Mouse (Mus musculus): Measurements from ENCODE around the gene Skap1.

Gene Skap1

GRCm38 (mm10) chr11:96463986-96464715 is at the start of gene Skap1:
Skap1 (plus strand) TSS chr11:96464593.
- peak; percentile 82 for DNase-seq (ENCODE audit: low read depth)

- DNase-seq (ENCODE audit: low read depth) = no peak
Measured at GRCm38 (mm10) chr11:96421074-96421473, 43.3 kb upstream of the Skap1 start.

DNA sequence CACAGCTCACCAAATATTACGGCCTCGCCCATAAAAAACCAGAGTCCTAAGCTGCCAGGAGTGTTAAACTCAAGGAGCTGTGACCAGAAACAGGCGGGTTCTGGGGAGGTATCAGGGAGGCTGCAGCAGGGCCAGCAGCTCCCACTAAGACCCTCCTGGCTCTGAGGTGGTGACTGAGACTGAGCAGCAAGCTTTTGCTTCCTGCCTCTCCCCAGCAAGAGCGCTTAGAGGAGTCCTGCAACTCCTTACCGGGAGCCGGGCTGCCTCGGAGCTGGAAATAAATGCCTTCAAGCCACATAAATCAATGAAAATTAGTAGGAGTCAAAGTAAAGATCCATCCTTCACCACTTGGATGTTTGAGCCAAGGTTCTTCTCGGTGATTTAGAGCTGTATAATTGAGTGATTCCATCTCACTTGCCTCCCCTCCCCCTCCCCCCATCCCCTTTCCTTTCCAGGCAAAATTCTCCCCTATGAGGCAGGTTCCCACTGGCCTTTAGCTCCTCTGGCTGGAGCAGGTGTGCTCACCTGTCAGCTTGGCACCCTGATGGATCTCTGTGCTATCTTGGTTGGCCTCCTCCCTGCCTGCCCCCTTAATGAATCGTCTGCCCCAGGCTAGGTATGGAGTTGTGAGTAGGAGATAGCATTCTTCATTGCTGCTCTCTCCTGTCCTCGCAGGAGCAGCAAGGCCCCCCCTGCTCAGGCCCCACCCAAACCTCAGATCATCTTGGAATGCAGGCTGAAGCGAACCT is 42.7 kb upstream of the Skap1 start:
- DNase-seq (ENCODE audit: low read depth) = no peak

- DNase-seq (ENCODE audit: low read depth) = peak; percentile 46
Measured at GRCm38 (mm10) chr11:96425193-96425592, 39.2 kb upstream of the Skap1 start.

GRCm38 (mm10) chr11:96426191-96426590 is 38.2 kb upstream of the Skap1 start:
- no peak for DNase-seq (ENCODE audit: low read depth)

DNA sequence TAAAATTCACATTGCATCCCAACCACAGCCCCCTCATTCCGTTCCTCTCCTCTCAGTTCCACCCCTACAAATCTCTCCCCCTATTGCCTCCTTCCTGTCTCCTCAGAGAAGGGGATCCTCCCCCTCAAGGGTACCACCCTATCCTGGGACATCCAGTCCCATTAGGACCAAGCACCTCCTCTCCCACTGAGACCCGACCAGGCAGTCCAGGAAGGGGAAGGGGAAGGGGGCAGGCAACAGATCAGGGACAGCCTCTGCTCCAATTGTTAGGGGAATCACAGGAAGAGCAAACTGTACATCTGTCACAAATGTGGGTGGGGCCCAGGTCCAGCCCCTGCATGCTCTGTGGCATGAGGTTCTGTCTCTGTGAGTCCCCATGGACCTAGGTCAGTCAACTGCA is 37.6 kb upstream of the Skap1 start:
- no peak for DNase-seq (ENCODE audit: low read depth)

DNA sequence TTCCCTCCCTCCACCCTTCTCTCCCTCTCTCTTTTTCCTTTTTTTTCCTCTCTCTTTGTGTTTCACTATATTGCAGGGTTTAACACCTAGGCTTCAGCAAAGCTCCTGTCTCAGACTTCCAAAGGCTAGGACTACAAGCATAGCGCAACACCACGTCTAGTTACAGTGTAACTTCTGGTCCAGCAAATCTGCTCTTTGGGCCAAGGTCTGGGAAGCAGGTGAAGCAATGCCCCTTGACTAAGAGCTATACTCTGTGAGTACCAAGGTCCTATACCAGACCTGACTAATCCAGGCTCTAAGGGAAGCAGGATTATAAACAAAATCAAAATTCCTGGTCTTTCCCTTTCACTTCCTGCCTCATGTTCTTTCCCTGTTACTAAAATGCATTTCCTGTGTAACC is 35.3 kb upstream of the Skap1 start:
- no peak for DNase-seq (ENCODE audit: low read depth)

DNA sequence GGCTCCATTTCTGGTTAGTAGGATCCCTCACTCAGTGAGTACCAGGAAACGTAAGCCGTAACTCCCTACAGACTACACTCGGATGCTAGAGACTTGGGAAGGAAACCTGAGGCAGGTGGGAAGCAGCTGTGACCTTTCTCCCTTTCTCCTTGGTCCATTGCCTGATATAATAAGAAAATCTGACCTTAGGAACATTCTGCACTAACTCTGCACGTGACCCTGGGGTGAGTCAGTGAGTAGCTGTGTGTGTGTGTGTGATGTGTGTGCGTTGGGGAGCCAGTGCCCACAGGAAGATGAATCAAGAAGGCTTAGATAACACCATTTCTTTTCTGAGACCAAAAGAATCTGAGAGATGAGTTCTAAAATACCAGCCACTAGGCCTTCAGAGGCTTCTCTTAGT is 34.5 kb upstream of the Skap1 start:
- DNase-seq (ENCODE audit: low read depth) = no peak

DNA sequence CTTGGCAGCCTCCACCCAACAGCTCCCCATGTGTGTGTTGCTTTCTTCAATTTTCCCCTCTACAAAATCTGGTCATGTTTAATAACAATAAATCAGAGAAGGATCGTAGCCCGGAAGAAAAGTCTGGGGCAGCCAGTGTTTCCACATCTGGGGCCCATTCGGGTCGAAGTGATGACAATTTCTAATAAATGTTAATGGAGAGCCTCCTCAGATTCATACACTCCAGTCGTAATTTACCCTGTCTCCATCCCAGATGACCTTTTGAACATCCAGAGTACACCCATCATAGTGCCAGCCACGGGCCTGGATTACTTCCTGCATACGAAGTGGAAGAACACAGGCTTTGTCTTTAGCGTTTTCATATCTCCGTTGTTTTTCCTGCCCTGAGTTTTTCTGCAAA is 32.5 kb upstream of the Skap1 start:
- no peak for DNase-seq (ENCODE audit: low read depth)

GRCm38 (mm10) chr11:96434888-96435287 is 29.5 kb upstream of the Skap1 start:
- no peak for DNase-seq (ENCODE audit: low read depth)

DNA sequence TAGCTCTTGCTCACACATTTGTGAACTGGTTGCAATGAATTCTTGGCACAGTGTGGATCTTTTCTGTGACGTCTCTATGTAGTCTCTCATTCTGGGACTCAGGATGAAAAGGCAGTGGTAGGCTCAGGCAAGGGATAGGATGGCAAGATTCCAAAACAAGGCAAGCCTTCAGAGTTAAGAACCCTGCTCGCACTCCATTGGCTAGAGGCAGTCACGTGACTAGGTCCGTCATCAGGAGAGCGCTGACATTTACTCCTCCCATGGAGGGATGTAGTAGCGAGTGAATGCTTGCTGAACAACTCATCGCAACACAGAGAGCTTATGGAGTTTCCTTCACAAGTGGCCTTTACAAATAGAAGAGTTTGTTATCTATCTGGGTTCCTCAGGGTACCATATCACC is 27.9 kb upstream of the Skap1 start:
- no peak for DNase-seq (ENCODE audit: low read depth)

DNA sequence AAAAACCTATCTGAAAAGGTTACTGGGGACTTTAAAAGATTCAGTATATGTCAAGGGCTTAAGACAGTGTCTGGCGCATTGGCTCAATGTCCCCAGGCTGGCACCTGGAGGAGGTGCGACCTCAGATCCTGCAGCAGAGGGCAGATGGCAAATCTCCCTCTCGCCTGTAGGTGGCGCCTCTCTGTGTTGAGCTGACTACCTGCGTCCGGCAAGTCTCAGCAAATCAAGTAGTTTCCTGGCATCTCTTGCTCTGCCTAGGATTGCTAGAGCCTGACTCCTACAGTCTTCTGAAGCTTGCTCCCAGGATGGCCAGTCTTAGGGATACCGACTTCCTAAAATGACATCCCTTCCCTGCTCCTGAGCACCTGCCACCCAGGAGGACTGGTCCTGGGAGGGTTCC is 25.6 kb upstream of the Skap1 start:
- DNase-seq (ENCODE audit: low read depth) = peak; percentile 91

GRCm38 (mm10) chr11:96441546-96442185 is 22.7 kb upstream of the Skap1 start:
- peak; percentile 91 for DNase-seq (ENCODE audit: low read depth)

DNA sequence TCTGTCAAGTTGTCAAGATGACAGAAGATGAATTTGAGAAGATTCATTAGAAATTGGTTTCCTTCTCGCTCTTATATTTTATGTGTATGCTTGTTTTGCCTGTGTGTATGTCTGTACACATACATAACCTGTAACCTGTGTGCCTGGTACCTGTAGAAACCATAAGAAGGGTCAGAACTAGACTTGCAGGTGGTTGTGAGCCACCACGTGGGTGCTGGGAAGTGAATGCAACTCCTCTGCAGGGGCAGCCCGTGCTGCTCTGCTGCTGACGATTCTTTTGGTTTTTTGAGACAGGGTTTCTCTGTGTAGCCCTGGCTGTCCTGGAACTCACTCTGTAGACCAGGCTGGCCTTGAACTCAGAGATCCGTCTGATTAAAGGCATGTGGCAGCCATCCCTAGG is 21.9 kb upstream of the Skap1 start:
- DNase-seq (ENCODE audit: low read depth) = peak; percentile 49

DNA sequence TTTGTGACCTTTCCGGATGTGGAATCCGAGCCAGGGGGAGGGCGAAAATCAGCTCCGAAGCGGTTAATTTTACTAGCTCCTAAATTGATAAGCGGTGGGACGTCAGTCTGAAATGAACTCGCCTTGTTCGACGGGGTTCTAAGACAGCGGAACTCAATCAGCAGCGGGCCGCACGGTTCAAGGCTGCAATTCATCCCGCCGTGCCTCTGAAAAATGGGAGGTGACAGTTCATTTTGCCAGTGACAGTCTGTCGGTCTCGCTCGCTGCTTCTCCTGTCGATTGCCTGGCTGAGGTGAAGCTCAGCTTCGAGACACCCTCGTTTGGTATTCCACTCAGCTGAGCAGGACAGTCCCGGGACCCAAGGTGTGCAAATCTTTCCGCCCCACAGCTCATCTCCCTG is 16.5 kb upstream of the Skap1 start:
- no peak for DNase-seq (ENCODE audit: low read depth)

- DNase-seq (ENCODE audit: low read depth) = peak; percentile 82
Measured at GRCm38 (mm10) chr11:96455111-96455510, 9.3 kb upstream of the Skap1 start.

DNA sequence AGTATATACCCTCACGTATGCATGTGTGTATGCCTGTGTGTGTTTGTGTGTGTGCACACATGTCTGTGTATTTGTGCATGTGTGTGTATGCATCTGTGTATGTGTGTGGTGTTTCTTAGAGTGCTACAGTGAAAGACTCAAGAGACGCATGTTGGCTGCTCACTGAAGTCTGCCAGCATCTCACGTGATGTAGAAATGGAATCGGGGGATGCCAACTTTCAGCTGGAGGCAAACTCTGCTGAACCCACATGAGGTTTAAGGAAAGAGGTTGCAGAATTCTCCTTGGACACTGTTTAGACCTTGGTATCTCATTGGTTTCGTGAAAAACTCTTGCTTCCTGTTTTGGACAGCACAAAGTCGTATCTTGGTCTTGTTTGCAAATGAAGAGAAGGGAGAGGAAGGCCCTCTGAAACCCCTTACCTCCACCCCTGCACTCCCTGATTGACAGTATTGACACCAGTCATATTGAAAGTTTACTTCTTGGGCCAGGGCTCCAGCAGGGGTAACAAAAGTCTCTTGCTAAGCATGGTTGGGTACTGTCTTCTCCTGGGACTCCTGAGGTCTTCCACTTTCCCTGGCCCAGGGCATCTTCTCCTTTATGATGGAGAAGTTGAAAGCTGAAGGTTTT is 8.6 kb upstream of the Skap1 start:
- peak; percentile 54 for DNase-seq (ENCODE audit: low read depth)

GRCm38 (mm10) chr11:96456508-96457305 is 7.7 kb upstream of the Skap1 start:
- peak; percentile 50 for DNase-seq (ENCODE audit: low read depth)

GRCm38 (mm10) chr11:96461766-96462165 is 2.6 kb upstream of the Skap1 start:
- no peak for DNase-seq (ENCODE audit: low read depth)

- DNase-seq (ENCODE audit: low read depth) = peak; percentile 71
Measured at GRCm38 (mm10) chr11:96462191-96462752, 2.1 kb upstream of the Skap1 start.

- no peak for DNase-seq (ENCODE audit: low read depth)
Measured at GRCm38 (mm10) chr11:96464716-96465060, 295 bp downstream of the Skap1 start.
